Mouse (Mus musculus) Patski (cell line): Measurements from ENCODE around the gene Gm20388. TPM values are rescaled to one million over a fixed set of nuclear protein-coding genes. Genes with fewer than 3 reads are reported as not detected.

Source experiments
- ATAC-seq: fragments of 100-300 bp; one replicate; pipeline ENCODE4 v1.8.0; 2021
- CTCF ChIA-PET: fragments of 350-600 bp; sonication (Branson Sonifier 250); formaldehyde crosslinking; loops from one replicate; lab custom pipeline; 2022; ENCODE audit warnings: inconsistent platforms; lab: Charles Lee
- POLR2A ChIA-PET: fragments of 350-600 bp; sonication (Branson Sonifier 250); formaldehyde crosslinking; loops from one replicate; lab custom pipeline; 2022; ENCODE audit warnings: antibody characterized with exemption, inconsistent platforms; lab: Charles Lee
- DNase-seq: peaks from one replicate; pipeline ENCODE4 v3.0.0-alpha.2; 2011; ENCODE audit warnings: low read depth, low spot score
- H3K27me3 ChIP-seq: fragments of 371-371 bp; one replicate; pipeline ENCODE4 v1.5.1; 2021
- CTCF ChIP-seq: fragments of 100-300 bp; IDR thresholded peaks from one replicate; pipeline ENCODE4 v1.5.1; 2021
- in situ Hi-C: fragments of 300-500 bp; cut with MboI; formaldehyde crosslinking; loops from 3 replicates; pipeline ENCODE4 v1.11.1; 2018; ENCODE audit warnings: low pct_unique_long_range_greater_than_20kb, mixed read lengths
- polyA plus RNA-seq: library from polyadenylated mRNA; unstranded; gene quantifications from one replicate; pipeline ENCODE4 v1.2.3, GENCODE M21; 2021

Gene Gm20388
- polyA plus RNA-seq, 1 experiment from 2014 or later: 86.7 TPM

GRCm38 (mm10) chr8:121841242-121841641 is 1930.6 kb downstream of the Gm20388 start:
- peak; percentile 92 for TF ChIP-seq CTCF
- H3K27me3 ChIP-seq: no peaks in the 10 kb centered on the region
- ATAC-seq (peak; percentile 35), DNase-seq (no peak)
- POLR2A ChIA-PET: no interaction called here
- in situ Hi-C loops: loop anchor here (10.0 kb wide), 1 partner anchor 126 kb away; no protein-coding TSS in a partner anchor
- CTCF ChIA-PET: interaction anchor here (0.7 to 3.0 kb wide), 3 partner anchors 9 to 91 kb away, joined by 3 to 27 read pairs (median 4); no protein-coding TSS in a partner anchor

GRCm38 (mm10) chr8:121842064-121842955 is 1931.7 kb downstream of the Gm20388 start:
- in situ Hi-C loops: loop anchor here (10.0 kb wide), 1 partner anchor 128 kb away; no protein-coding TSS in a partner anchor

GRCm38 (mm10) chr8:121843184-121843733 is 1932.6 kb downstream of the Gm20388 start:
- ChIA-PET CTCF (interaction anchor here (3.0 kb wide), 1 partner anchor 12 kb away, joined by 27 read pairs; no protein-coding TSS in a partner anchor), POLR2A (no interaction called here)
- no peak for ATAC-seq
- DNase-seq: no peak
- no peaks in the 10 kb centered on the region for H3K27me3 ChIP-seq
- in situ Hi-C loops: loop anchor here (10.0 kb wide), 1 partner anchor 128 kb away; no protein-coding TSS in a partner anchor
- TF ChIP-seq CTCF: peak; percentile 2

More at GRCm38 (mm10) chr8:121842064-121842955, 1931.7 kb downstream of the Gm20388 start:
- no peak for TF ChIP-seq CTCF
- ATAC-seq (no peak), DNase-seq (no peak)
- POLR2A ChIA-PET: no interaction called here
- CTCF ChIA-PET: interaction anchor here (3.0 kb wide), 1 partner anchor 11 kb away, joined by 27 read pairs; no protein-coding TSS in a partner anchor
- H3K27me3 ChIP-seq: no peaks in the 10 kb centered on the region

- POLR2A ChIA-PET: no interaction called here
- CTCF ChIA-PET: interaction anchor here (1.2 kb wide), 1 partner anchor 13 kb away, joined by 3 read pairs; no protein-coding TSS in a partner anchor
- H3K27me3 ChIP-seq: no peaks in the 10 kb centered on the region
- TF ChIP-seq CTCF: no peak
- no peak for ATAC-seq
- DNase-seq: no peak
- in situ Hi-C loops: loop anchor here (10.0 kb wide), 1 partner anchor 130 kb away; no protein-coding TSS in a partner anchor
Observed at GRCm38 (mm10) chr8:121844765-121845164, 1934.1 kb downstream of the Gm20388 start.

GRCm38 (mm10) chr8:121846815-121847214 is 1936.2 kb downstream of the Gm20388 start:
- no peak for TF ChIP-seq CTCF
- DNase-seq: no peak
- ATAC-seq: no peak
- ChIA-PET POLR2A (no interaction called here), CTCF (interaction anchor here (1.9 kb wide), 1 partner anchor 15 kb away, joined by 6 read pairs; no protein-coding TSS in a partner anchor)
- in situ Hi-C loops: loop anchor here (10.0 kb wide), 1 partner anchor 132 kb away; no protein-coding TSS in a partner anchor
- no peaks in the 10 kb centered on the region for H3K27me3 ChIP-seq

- CTCF ChIA-PET: interaction anchor here (1.9 kb wide), 1 partner anchor 16 kb away, joined by 6 read pairs; no protein-coding TSS in a partner anchor
- no peak for TF ChIP-seq CTCF
- H3K27me3 ChIP-seq: no peaks in the 10 kb centered on the region
- DNase-seq (no peak), ATAC-seq (no peak)
- in situ Hi-C loops: loop anchor here (10.0 kb wide), 1 partner anchor 133 kb away; no protein-coding TSS in a partner anchor
- POLR2A ChIA-PET: interaction anchor here (0.7 kb wide), 2 partner anchors 339 to 1390 kb away, joined by 3 to 4 read pairs; no protein-coding TSS in a partner anchor
Observed at GRCm38 (mm10) chr8:121847261-121847822, 1936.7 kb downstream of the Gm20388 start.

- ChIA-PET CTCF (interaction anchor here (0.9 to 1.9 kb wide), 2 partner anchors 16 to 18 kb away, joined by 3 to 6 read pairs; no protein-coding TSS in a partner anchor), POLR2A (interaction anchor here (0.7 to 1.1 kb wide), 3 partner anchors 29 to 1390 kb away, joined by 3 to 4 read pairs (median 3); no protein-coding TSS in a partner anchor)
- ATAC-seq (no peak), DNase-seq (no peak)
- in situ Hi-C loops: loop anchor here (10.0 kb wide), 1 partner anchor 133 kb away; no protein-coding TSS in a partner anchor
- H3K27me3 ChIP-seq: no peaks in the 10 kb centered on the region
- no peak for TF ChIP-seq CTCF
Observed at GRCm38 (mm10) chr8:121847987-121848386, 1937.3 kb downstream of the Gm20388 start.

- no peaks in the 10 kb centered on the region for H3K27me3 ChIP-seq
- in situ Hi-C loops: loop anchor here (10.0 kb wide), 1 partner anchor 134 kb away; no protein-coding TSS in a partner anchor
- TF ChIP-seq CTCF: no peak
- ChIA-PET CTCF (interaction anchor here (0.9 to 1.9 kb wide), 2 partner anchors 17 to 18 kb away, joined by 3 to 6 read pairs; no protein-coding TSS in a partner anchor), POLR2A (interaction anchor here (1.1 kb wide), 1 partner anchor 28 kb away, joined by 3 read pairs; no protein-coding TSS in a partner anchor)
- no peak for ATAC-seq
- no peak for DNase-seq
Observed at GRCm38 (mm10) chr8:121848495-121848894, 1937.9 kb downstream of the Gm20388 start.

- H3K27me3 ChIP-seq: no peaks in the 10 kb centered on the region
- DNase-seq (no peak), ATAC-seq (no peak)
- POLR2A ChIA-PET: interaction anchor here (2.9 kb wide), 1 partner anchor 58 kb away, joined by 15 read pairs; the partner anchor contains the start of gene Slc7a5
- in situ Hi-C loops: loop anchor here (10.0 kb wide), 1 partner anchor 135 kb away; no protein-coding TSS in a partner anchor
- TF ChIP-seq CTCF: no peak
- CTCF ChIA-PET: interaction anchor here (0.9 to 6.1 kb wide), 14 partner anchors 8 to 112 kb away, joined by 3 to 111 read pairs (median 16); partner anchors contain the start of gene Slc7a5
Observed at GRCm38 (mm10) chr8:121849303-121849702, 1938.7 kb downstream of the Gm20388 start.
